Mouse (Mus musculus) hindbrain, embryonic 14.5 days (tissue): ENCODE results near the gene Skor1. TPM values are rescaled to one million over a fixed set of nuclear protein-coding genes. Genes with fewer than 3 reads are reported as not detected.

Source experiments
- ATAC-seq: fragments of 200-750 bp; cut with Nextera tagmentation; 2 replicates; pipeline ENCODE4 v1.8.0; 2017; ENCODE audit warnings: moderate number of reproducible peaks, mild to moderate bottlenecking, moderate TSS enrichment, moderate library complexity; ENCODE audit not compliant: low FRiP score
- DNase-seq: peaks from one replicate; pipeline ENCODE4 v3.0.0-alpha.2; 2015; ENCODE audit warnings: low spot score
- H3K27ac ChIP-seq: fragments of 300-500 bp; sonication (generic); 2 replicates; pipeline ENCODE4 v1.5.1; 2014; ENCODE audit warnings: mild to moderate bottlenecking, moderate library complexity
- H3K27me3 ChIP-seq: fragments of 300-500 bp; sonication (generic); 2 replicates; pipeline ENCODE4 v1.6.1; 2014; ENCODE audit warnings: mild to moderate bottlenecking, low read length, mixed read lengths; ENCODE audit not compliant: control insufficient read depth, insufficient read depth
- H3K36me3 ChIP-seq: fragments of 300-500 bp; sonication (generic); replicated peaks from 2 replicates; pipeline ENCODE4 v1.6.1; 2014; ENCODE audit not compliant: control insufficient read depth, insufficient read depth
- H3K4me1 ChIP-seq: fragments of 300-500 bp; sonication (generic); replicated peaks from 2 replicates; pipeline ENCODE4 v1.6.1; 2014; ENCODE audit warnings: antibody characterized with exemption, low read length, mixed read lengths; ENCODE audit not compliant: control insufficient read depth, insufficient read depth
- H3K4me2 ChIP-seq: fragments of 300-500 bp; sonication (generic); replicated peaks from 2 replicates; pipeline ENCODE4 v1.6.1; 2014; ENCODE audit warnings: mild to moderate bottlenecking, moderate library complexity
- H3K4me3 ChIP-seq: fragments of 300-500 bp; sonication (generic); replicated peaks from 2 replicates; pipeline ENCODE4 v1.5.1; 2014; ENCODE audit warnings: mild to moderate bottlenecking, low read length
- H3K9ac ChIP-seq: fragments of 300-500 bp; sonication (generic); 2 replicates; pipeline ENCODE4 v1.6.1; 2014
- H3K9me3 ChIP-seq: fragments of 300-500 bp; sonication (generic); 2 replicates; pipeline ENCODE4 v1.6.1; 2016; ENCODE audit warnings: low read length; ENCODE audit not compliant: control insufficient read depth
- WGBS: fragments of 180-500 bp; shearing (Covaris S2); extraction: QIAGEN DNeasy Blood & Tissue Kit; methylation state at CpG from one replicate; pipeline ENCODE4 v1.1.7; 2014; 5-methylcytosine and 5-hydroxymethylcytosine counted together
- polyA plus RNA-seq: library from polyadenylated mRNA; unstranded; fragments of >200 nt; fragmentation: Nextera tagmentation; extraction: Ambion mirVana; gene quantifications from 2 replicates; pipeline ENCODE4 v1.2.1, GENCODE M21; 2014

Skor1 gene
- polyA plus RNA-seq, 1 experiment from 2014 or later: 21.5 TPM

DNA sequence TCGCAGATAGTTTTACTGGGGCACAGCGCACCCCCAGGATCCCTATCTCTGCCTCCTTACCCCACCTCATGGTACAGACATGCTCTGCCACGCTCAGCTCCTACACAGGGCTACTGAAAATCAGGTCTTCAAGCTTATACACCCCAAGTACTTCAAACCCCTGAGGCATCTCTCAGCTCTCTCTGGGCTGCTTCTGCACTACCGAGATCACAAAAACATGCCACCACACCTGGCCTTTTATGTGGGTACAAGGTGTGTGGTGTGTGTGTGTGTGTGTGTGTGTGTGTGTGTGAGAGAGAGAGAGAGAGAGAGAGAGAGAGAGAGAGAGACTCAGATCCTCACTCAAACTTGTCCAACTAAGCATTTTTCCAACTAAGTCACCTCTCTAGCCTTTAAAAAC, 59.6 kb downstream of the Skor1 start:
- Histone ChIP-seq H3K4me3 (no peak overlapping the region), H3K9ac (no peak overlapping the region), H3K36me3 (no peaks in the 10 kb centered on the region), H3K27ac (no peak overlapping the region), H3K4me2 (no peak overlapping the region), H3K27me3 (no peaks in the 10 kb centered on the region), H3K4me1 (peaks cover 32% of the 10 kb centered on the region), H3K9me3 (no peaks in the 10 kb centered on the region)
- ATAC-seq (no peak), DNase-seq (no peak)
- WGBS: 93% methylated on average over 4 of the region's 4 CpGs

Other genes with a start within 250 kb of the Skor1 start
- 54.6 and 61.1 TPM in 2 replicates for gene Pias1, start 161.0 kb downstream of the Skor1 start, polyA plus RNA-seq
- gene Map2k5, start 228.9 kb upstream of the Skor1 start, polyA plus RNA-seq: 35.9 and 36.1 TPM in 2 replicates